Mouse (Mus musculus) liver, embryonic 14.5 days (tissue): ENCODE measurements around the gene Tbc1d22b. TPM values are rescaled to one million over a fixed set of nuclear protein-coding genes. Genes with fewer than 3 reads are reported as not detected.

ENCODE experiments used
- ATAC-seq: fragments of 200-750 bp; cut with Nextera tagmentation; 2 replicates; pipeline ENCODE4 v1.8.0; 2017; ENCODE audit warnings: moderate number of reproducible peaks, mild to moderate bottlenecking, moderate library complexity; ENCODE audit not compliant: insufficient read depth
- DNase-seq, 3 experiments: peaks; one replicate each; pipeline ENCODE4 v3.0.0-alpha.2; 2012 to 2013; ENCODE audit warnings: low read depth in 3 of 3, low spot score in 3 of 3
- H3K27ac ChIP-seq: fragments of 300-500 bp; sonication (generic); 2 replicates; pipeline ENCODE4 v1.5.1; 2014; ENCODE audit warnings: moderate library complexity, mild to moderate bottlenecking, control low read depth, inconsistent platforms
- H3K27me3 ChIP-seq: fragments of 300-500 bp; sonication (generic); 2 replicates; pipeline ENCODE4 v1.6.1; 2014; ENCODE audit warnings: mild to moderate bottlenecking, low read length, moderate library complexity; ENCODE audit not compliant: control insufficient read depth, insufficient read depth
- H3K36me3 ChIP-seq: fragments of 300-500 bp; sonication (generic); replicated peaks from 2 replicates; pipeline ENCODE4 v1.6.1; 2014; ENCODE audit warnings: low read depth; ENCODE audit not compliant: control insufficient read depth, insufficient read depth
- H3K4me1 ChIP-seq, 2 experiments: fragments of 200-500 bp in 1 of 2; fragments of 300-500 bp in 1 of 2; sonication (generic) in 1 of 2; replicated peaks; 2 replicates each; pipeline ENCODE4 v1.6.1; 2012 to 2014; ENCODE audit warnings: antibody characterized with exemption in 1 of 2, inconsistent platforms in 1 of 2, low read length in 1 of 2; ENCODE audit not compliant: control insufficient read depth in 2 of 2, insufficient read depth in 2 of 2
- H3K4me2 ChIP-seq: fragments of 300-500 bp; sonication (generic); 2 replicates; pipeline ENCODE4 v1.6.1; 2014; ENCODE audit warnings: low read depth, mild to moderate bottlenecking, control low read depth, moderate library complexity
- H3K4me3 ChIP-seq, 2 experiments: fragments of 200-500 bp in 1 of 2; fragments of 300-500 bp in 1 of 2; sonication (generic) in 1 of 2; 2 replicates each; pipeline ENCODE4 v1.5.1; 2012 to 2014; ENCODE audit warnings: low read depth in 2 of 2, low read length in 2 of 2, mild to moderate bottlenecking in 2 of 2, control low read depth in 1 of 2, inconsistent platforms in 1 of 2, moderate library complexity in 1 of 2; ENCODE audit not compliant: insufficient read depth in 1 of 2
- H3K9ac ChIP-seq: fragments of 300-500 bp; sonication (generic); replicated peaks from 2 replicates; pipeline ENCODE4 v1.6.1; 2014; ENCODE audit warnings: mild to moderate bottlenecking, control low read depth, moderate library complexity
- H3K9me3 ChIP-seq: fragments of 300-500 bp; sonication (generic); 2 replicates; pipeline ENCODE4 v1.6.1; 2016; ENCODE audit warnings: low read length, mixed read lengths; ENCODE audit not compliant: control insufficient read depth
- CTCF ChIP-seq: IDR thresholded peaks from 2 replicates; pipeline ENCODE4 v1.5.1; 2016; ENCODE audit warnings: antibody characterized with exemption, low read depth, control low read depth
- EP300 ChIP-seq: IDR thresholded peaks from 2 replicates; pipeline ENCODE4 v1.6.1; 2016; ENCODE audit warnings: antibody characterized with exemption, low read depth
- WGBS: fragments of 180-500 bp; shearing (Covaris S2); extraction: QIAGEN DNeasy Blood & Tissue Kit; methylation state at CpG from one replicate; pipeline ENCODE4 v1.1.7; 2014; ENCODE audit not compliant: insufficient replicate concordance; 5-methylcytosine and 5-hydroxymethylcytosine counted together
- polyA plus RNA-seq, 2 experiments: library from polyadenylated mRNA; depleted of rRNA in 1 of 2; stranded (reverse) in 1 of 2; unstranded in 1 of 2; fragments of >200 nt; fragmentation: Nextera tagmentation in 1 of 2; extraction: Ambion mirVana in 1 of 2; gene quantifications; 2 replicates each; pipeline versions ENCODE4 v1.2.1 to v1.2.3; 2012 to 2014

Tbc1d22b gene
- polyA plus RNA-seq, 2 experiments = 2.3 to 3.6 TPM

- no peak for DNase-seq
- 73% methylated on average over 10 of the region's 10 CpGs for WGBS
- Histone ChIP-seq H3K27me3 (no peaks in the 10 kb centered on the region), H3K9ac (no peak overlapping the region), H3K4me3 (no peak overlapping the region), H3K4me2 (no peak overlapping the region), H3K9me3 (no peaks in the 10 kb centered on the region), H3K27ac (no peak overlapping the region), H3K36me3 (no peaks in the 10 kb centered on the region), H3K4me1 (peaks cover 0 to 1% of the 10 kb centered on the region in 2 experiments; a peak in 1 of 4 replicates)
- no peak for TF ChIP-seq EP300
- no peak for TF ChIP-seq CTCF
- ATAC-seq = no peak
Measured at GRCm38 (mm10) chr17:29556456-29556855, 6.9 kb downstream of the Tbc1d22b start.

- no peak overlapping the region for H3K4me3 ChIP-seq
- no peak overlapping the region for H3K27ac ChIP-seq
- H3K4me1 ChIP-seq = peaks cover 0 to 1% of the 10 kb centered on the region in 2 experiments; a peak in 1 of 4 replicates
- no peak overlapping the region for H3K9ac ChIP-seq
- no peaks in the 10 kb centered on the region for H3K9me3 ChIP-seq
- no peak for ATAC-seq
- TF ChIP-seq CTCF (no peak), EP300 (no peak)
- no peak for DNase-seq
- 62% methylated on average over 7 of the region's 7 CpGs for WGBS
- no peak overlapping the region for H3K4me2 ChIP-seq
- no peaks in the 10 kb centered on the region for H3K36me3 ChIP-seq
- H3K27me3 ChIP-seq = no peaks in the 10 kb centered on the region
Measured at GRCm38 (mm10) chr17:29556893-29557292, 7.3 kb downstream of the Tbc1d22b start.

GRCm38 (mm10) chr17:29558476-29558875 lies 8.9 kb downstream of the Tbc1d22b start:
- Histone ChIP-seq H3K36me3 (peaks cover 3% of the 10 kb centered on the region; the same call in 1 of the 2 replicates), H3K9me3 (no peaks in the 10 kb centered on the region), H3K27me3 (no peaks in the 10 kb centered on the region), H3K4me3 (no peak overlapping the region), H3K4me1 (peaks cover 0 to 1% of the 10 kb centered on the region in 2 experiments; a peak in 1 of 4 replicates), H3K9ac (no peak overlapping the region), H3K4me2 (no peak overlapping the region), H3K27ac (no peak overlapping the region)
- TF ChIP-seq EP300 = no peak
- no peak for TF ChIP-seq CTCF
- ATAC-seq (no peak), DNase-seq (no peak)
- WGBS = 71% methylated on average over 5 of the region's 5 CpGs

GRCm38 (mm10) chr17:29565521-29565920 lies 15.9 kb downstream of the Tbc1d22b start:
- no peak for DNase-seq
- no peaks in the 10 kb centered on the region for H3K27me3 ChIP-seq
- peaks cover 3% of the 10 kb centered on the region for H3K36me3 ChIP-seq
- H3K9ac ChIP-seq = no peak overlapping the region
- no peaks in the 10 kb centered on the region for H3K4me1 ChIP-seq
- no peaks in the 10 kb centered on the region for H3K9me3 ChIP-seq
- no peak for TF ChIP-seq CTCF
- ATAC-seq = no peak
- H3K4me3 ChIP-seq = no peak overlapping the region
- H3K27ac ChIP-seq = no peak overlapping the region
- no peak overlapping the region for H3K4me2 ChIP-seq
- 92% methylated on average over 5 of the region's 5 CpGs for WGBS

GRCm38 (mm10) chr17:29568435-29568834 lies 18.9 kb downstream of the Tbc1d22b start:
- ATAC-seq (no peak), DNase-seq (no peak)
- H3K9ac ChIP-seq = no peak overlapping the region
- 85% methylated on average over 15 of the region's 15 CpGs for WGBS
- H3K4me1 ChIP-seq = no peaks in the 10 kb centered on the region
- no peaks in the 10 kb centered on the region for H3K27me3 ChIP-seq
- H3K4me3 ChIP-seq = no peak overlapping the region
- no peak for TF ChIP-seq EP300
- TF ChIP-seq CTCF = no peak
- no peak overlapping the region for H3K27ac ChIP-seq
- H3K36me3 ChIP-seq = no peaks in the 10 kb centered on the region; the same call in none of the 2 replicates
- no peaks in the 10 kb centered on the region for H3K9me3 ChIP-seq
- H3K4me2 ChIP-seq = no peak overlapping the region
